Mouse (Mus musculus) megakaryocyte-erythroid progenitor cell, adult 5-6 weeks (primary cell): ENCODE measurements around the gene Adcy9. TPM values are rescaled to one million over a fixed set of nuclear protein-coding genes. Genes with fewer than 3 reads are reported as not detected.
"Not testable (repeated sequence)": the region's sequence is repeated elsewhere in the genome, so short reads cannot be mapped to it uniquely, and the experiment has no call there.

ENCODE experiments used
- ATAC-seq: replicated peaks from 2 replicates; pipeline ENCODE4 v1.8.0; 2016; ENCODE audit warnings: mild to moderate bottlenecking, inconsistent platforms; ENCODE audit not compliant: severe bottlenecking, poor library complexity, low FRiP score, low TSS enrichment
- total RNA-seq, 2 experiments: library from RNA; stranded (forward) in 1 of 2; stranded (reverse) in 1 of 2; fragments of 200-1000, 215-1000 nt in 1 of 2; fragments of >200 nt in 1 of 2; fragmentation: Nextera tagmentation in 1 of 2; gene quantifications; 2 replicates each; pipeline ENCODE4 v1.2.3; 2014 to 2017

The Adcy9 gene
- total RNA-seq, 2 experiments from 2014 or later: 3.3 to 4.7 TPM

DNA sequence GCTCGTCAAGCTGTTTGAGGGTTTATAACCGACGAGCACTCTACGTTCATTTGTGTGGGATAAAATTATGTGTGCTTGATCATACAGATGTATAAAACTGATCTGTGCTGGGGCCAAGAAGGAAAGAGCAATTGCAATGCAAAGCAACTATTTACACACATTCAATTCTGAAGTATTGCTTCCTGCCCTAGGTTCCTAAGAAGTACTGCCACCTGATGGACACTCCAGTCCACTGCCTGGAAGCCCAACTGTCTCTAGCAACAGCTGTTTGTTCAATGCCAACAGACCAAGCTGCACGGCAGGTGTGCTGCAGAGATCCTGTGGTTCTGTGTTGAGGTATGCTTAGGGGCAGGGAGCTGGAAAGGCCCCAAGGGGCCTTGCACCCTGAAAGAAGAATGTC, 135.0 kb downstream of the Adcy9 start:
- peak; percentile 72 for ATAC-seq

DNA sequence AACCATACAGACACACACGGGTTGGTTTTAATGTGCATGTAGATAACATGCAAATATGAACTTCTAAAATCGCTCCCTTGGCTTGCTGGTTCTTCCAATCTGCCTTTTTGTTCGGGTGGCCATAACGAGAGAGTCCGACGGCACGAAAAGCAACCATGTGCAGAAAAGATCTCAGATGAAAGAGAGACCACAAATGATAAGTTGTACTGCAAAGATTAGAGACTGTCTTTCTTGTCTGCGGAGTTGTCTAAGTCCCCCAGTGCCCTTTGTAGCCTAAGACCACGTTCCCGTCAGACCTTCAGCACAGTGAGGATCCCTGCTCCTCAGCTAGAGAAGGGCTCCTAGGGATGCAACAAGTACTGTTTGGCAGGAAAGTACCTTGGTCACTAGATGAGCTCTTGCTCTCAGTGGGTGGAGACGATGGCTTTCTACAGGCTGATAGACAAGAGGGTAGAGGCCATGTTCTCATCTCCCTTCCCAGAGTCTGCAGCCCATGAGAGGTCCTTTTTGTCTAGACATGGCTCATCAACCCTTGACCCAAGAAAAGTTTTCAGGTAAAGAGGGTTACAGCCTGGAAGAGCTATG, 136.9 kb downstream of the Adcy9 start:
- no peak for ATAC-seq

GRCm38 (mm10) chr16:4281470-4281869, 138.8 kb downstream of the Adcy9 start:
- no peak for ATAC-seq

GRCm38 (mm10) chr16:4280949-4281348, 139.3 kb downstream of the Adcy9 start:
- ATAC-seq: no peak

GRCm38 (mm10) chr16:4279601-4280000, 140.7 kb downstream of the Adcy9 start:
- ATAC-seq: no peak

DNA sequence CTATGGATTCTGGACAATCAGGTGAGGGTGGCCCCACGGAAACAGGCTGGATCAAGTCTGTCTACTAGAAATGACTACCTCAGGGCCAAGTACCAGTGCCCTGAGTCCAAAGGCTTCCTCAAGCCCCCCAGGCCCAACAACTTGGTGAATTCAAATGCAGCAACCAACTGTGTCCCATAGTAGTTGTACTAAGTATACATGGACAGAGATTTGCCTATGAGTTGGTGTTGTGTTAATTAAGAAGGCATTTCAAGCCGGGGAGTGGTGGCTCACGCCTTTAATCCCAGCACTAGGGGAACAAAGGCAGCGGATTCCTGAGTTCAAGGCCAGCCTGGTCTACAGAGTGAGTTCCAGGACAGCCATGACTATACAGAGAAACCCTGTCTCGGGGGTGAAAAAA, 143.7 kb downstream of the Adcy9 start:
- ATAC-seq: no peak

DNA sequence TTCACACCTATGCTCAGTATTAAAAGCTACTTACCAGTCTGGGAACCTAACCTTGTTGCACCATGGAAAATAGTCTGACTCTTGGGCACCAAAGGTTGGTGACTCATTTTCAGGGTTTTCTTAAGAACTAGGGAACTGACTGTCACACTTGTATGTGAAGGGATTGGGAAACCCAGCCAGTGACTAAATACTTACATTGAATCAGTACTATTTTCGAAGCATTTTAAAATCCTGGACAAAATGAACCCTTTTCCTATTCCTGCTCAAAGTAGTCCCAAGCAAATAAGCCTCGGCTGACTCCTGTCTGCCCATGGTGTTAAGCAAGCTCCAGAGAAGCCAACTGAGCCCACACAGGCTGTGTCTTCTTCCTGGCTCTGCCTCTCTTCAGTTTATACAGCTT, 144.1 kb downstream of the Adcy9 start:
- ATAC-seq: no peak

- ATAC-seq: no peak
Observed at GRCm38 (mm10) chr16:4273702-4274476, 146.4 kb downstream of the Adcy9 start.

DNA sequence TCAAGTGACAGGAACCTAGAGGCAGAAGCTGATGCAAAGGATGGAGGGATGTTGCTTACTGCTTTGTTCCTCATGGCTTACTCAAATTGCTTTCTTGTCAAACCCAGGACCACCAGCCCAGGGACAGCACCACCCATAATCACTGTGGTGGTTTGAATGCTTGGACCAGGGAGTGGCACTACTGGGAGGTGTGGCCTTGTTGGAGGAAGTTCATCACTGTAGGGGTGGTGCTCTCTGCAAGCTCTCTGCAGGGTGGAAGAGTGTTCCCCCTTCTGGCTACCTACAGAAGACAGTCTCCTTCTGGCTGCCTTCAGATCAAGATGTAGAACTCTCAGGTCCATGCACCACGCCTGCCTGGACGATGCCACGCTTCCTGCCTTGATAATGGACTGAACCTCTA, 148.0 kb downstream of the Adcy9 start:
- peak; percentile 68 for ATAC-seq

DNA sequence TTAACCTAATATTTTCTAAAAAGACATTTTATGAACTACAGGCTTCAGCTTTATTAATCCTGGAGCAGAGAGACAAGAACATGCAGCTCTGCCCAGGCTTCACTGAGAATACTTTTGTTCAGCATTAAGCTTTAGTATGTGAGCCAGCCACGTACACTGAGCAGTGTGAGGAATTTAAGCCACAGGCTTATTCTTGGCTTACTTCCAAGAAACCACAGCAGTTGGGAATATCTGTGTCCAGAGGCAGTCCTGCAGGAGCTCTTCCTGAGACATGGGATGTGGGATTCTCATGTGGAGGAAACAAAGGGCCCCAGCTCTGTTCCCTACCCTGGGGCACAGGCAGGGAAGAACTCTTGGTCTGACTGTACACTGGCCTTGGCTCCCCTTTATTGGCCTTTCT, 149.4 kb downstream of the Adcy9 start:
- no peak for ATAC-seq

DNA sequence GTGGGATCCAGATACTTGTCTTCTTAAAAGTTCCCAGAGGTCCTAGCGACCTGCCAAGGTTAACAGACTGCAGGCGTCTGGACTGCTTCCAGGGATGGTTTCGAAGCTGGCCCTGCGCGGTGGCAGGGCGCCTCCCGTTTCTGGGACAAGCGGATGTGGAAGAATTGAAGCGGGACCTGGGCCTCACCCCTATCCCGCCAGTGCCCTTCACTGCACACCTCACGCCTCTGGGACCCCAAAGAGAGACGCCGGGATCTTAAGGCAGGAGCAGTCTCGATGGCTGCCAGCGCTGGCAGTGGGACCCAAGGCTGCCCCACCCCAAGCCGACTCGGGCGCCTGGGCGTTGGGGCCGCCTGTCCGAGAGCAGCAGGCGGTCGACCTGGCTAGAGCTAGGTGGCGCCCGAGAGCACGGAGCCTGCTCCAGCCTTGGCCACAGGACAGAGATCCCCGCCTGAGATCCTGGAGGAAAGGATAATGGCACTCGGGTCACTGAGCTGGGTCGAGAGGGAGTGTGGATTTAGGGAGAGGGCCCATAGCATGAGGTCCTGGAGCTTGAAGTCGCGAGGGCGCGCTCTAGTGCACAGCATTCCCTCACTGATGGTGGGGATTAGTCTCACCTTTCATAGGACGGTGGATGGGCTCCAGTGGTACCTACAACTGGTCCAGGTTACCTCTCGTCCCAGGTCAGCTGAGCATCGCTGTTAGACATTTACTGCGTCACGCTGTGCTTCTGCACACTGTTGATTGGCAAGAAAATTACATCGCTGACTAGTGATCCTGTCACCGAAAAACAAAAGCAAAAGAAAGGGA, 152.2 kb downstream of the Adcy9 start:
- ATAC-seq: peak; percentile 97

DNA sequence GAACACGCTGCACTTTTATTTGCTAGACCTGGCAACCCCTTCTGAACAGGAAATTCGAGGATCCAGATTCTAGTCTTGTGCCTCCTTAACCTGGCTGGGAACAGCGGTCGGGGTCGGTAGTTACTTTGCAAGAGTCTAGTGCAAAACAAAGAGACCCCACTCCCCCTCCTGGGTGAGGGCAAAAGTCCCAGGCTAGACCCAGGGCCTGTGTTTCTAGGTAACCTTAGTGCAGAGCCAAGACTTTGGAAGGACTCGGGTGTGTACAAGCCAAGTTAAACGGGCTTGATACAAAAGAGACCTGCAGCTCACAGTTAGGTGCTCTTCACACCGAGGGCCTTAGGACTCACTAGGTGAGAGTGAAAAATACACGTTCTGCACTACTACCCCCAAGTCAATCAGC, 152.8 kb downstream of the Adcy9 start:
- ATAC-seq: no peak

DNA sequence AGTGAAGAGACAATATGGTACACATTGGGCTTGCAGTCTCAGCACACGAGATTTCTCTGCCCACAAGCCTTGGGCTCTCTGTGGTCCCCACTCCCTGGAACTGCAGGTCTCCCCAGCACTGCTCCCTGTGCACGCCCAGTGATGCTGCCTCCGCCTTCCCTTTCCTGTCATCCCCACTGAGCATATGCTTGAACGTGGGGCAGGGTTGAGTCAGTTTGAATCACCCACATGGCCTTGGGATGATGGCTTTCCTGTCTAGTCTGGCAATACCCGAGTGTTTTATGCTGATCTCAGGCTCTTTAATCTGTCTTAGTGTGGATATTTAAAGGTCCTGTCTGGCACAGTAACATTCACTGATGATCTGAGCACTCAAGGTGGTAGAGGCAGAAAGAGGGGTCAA, 154.9 kb downstream of the Adcy9 start:
- no peak for ATAC-seq

GRCm38 (mm10) chr16:4263486-4263885, 156.8 kb downstream of the Adcy9 start:
- ATAC-seq: no peak

- no peak for ATAC-seq
Observed at GRCm38 (mm10) chr16:4257546-4257945, 162.8 kb downstream of the Adcy9 start.

- ATAC-seq: no peak
Observed at GRCm38 (mm10) chr16:4248791-4249190, 171.5 kb downstream of the Adcy9 start.

- ATAC-seq: not testable (repeated sequence)
Observed at GRCm38 (mm10) chr16:4245241-4245640, 175.1 kb downstream of the Adcy9 start.
